ENCODE assay signal across 16 mouse cellular contexts in genomic region chr1:51643640-51644039, GRCm38 (mm10).
DNase-seq lines count a peak whose midpoint lies in the region; ATAC-seq and TF ChIP-seq lines count a peak whose summit lies in the region.
"Had no signal": no experiment of that assay in that cellular context is flagged by ENCODE, and none has a peak within 500 bp of the region (broad histone marks: within the 10 kb centered on the region; RNA-seq: fewer than 3 reads in every experiment).

No protein-coding gene starts in this region.

- WGBS in forebrain, embryonic 14.5 days: 39% methylated on average over 3 of the region's 3 CpGs
- 18% methylated on average over 3 of the region's 3 CpGs for WGBS in forebrain, embryonic 16.5 days
- 50% methylated on average over 3 of the region's 3 CpGs for WGBS in midbrain, embryonic 15.5 days
- WGBS in midbrain, embryonic 10.5 days: 81% methylated on average over 3 of the region's 3 CpGs
- WGBS in stomach, embryonic 16.5 days: 26% methylated on average over 3 of the region's 3 CpGs

- DNase-seq in forebrain, embryonic 14.5 days (ENCODE audit: low spot score): no peak
- no peak for DNase-seq in midbrain, embryonic 10.5 days (ENCODE audit: low spot score)
- DNase-seq in brain, embryonic 14.5 days (ENCODE audit: low read depth): peak; percentile 43
- DNase-seq in kidney, adult 18-20 months: no peak
- DNase-seq: gastrocnemius, postnatal 14 days; liver had no signal

- TF ChIP-seq CTCF in brain, embryonic 14.5 days (IDR thresholded peaks at IDR 0.05; ENCODE audit: borderline replicate concordance, extremely low read depth, insufficient read depth, insufficient read length): no peak

- no peaks in the 10 kb centered on the region for H3K36me3 ChIP-seq in forebrain, embryonic 14.5 days (ENCODE audit: control insufficient read depth, insufficient read depth, low read length)
- H3K36me3 ChIP-seq in forebrain, embryonic 16.5 days (ENCODE audit: control insufficient read depth, insufficient read depth): no peaks in the 10 kb centered on the region
- no peaks in the 10 kb centered on the region for H3K36me3 ChIP-seq in midbrain, embryonic 15.5 days (replicated peaks)
- no peaks in the 10 kb centered on the region for H3K36me3 ChIP-seq in midbrain, embryonic 10.5 days
- H3K36me3 ChIP-seq in stomach, embryonic 16.5 days (ENCODE audit: control insufficient read depth, insufficient read depth, low read length): no peaks in the 10 kb centered on the region
- H3K36me3 ChIP-seq: lung, embryonic 15.5 days; neural tube, embryonic 15.5 days had no signal

- no peak overlapping the region for H3K4me3 ChIP-seq in forebrain, embryonic 14.5 days (ENCODE audit: low read depth, low read length)
- H3K4me3 ChIP-seq in forebrain, embryonic 16.5 days (replicated peaks; ENCODE audit: low read length): no peak overlapping the region
- no peak overlapping the region for H3K4me3 ChIP-seq in midbrain, embryonic 15.5 days
- no peak overlapping the region for H3K4me3 ChIP-seq in midbrain, embryonic 10.5 days
- H3K4me3 ChIP-seq in stomach, embryonic 16.5 days (replicated peaks; ENCODE audit: low read length): no peak overlapping the region
- H3K4me3 ChIP-seq: heart, adult 2 months; lung, embryonic 15.5 days; myocyte; neural tube, embryonic 15.5 days had no signal

- no peaks in the 10 kb centered on the region for H3K27me3 ChIP-seq in forebrain, embryonic 14.5 days (replicated peaks; ENCODE audit: control insufficient read depth, insufficient read depth, low read length)
- no peaks in the 10 kb centered on the region for H3K27me3 ChIP-seq in forebrain, embryonic 16.5 days (replicated peaks; ENCODE audit: control insufficient read depth, insufficient read depth, low read length)
- no peaks in the 10 kb centered on the region for H3K27me3 ChIP-seq in midbrain, embryonic 15.5 days (replicated peaks)
- H3K27me3 ChIP-seq in midbrain, embryonic 10.5 days (ENCODE audit: low read depth, poor library complexity, severe bottlenecking): no peaks in the 10 kb centered on the region
- no peaks in the 10 kb centered on the region for H3K27me3 ChIP-seq in stomach, embryonic 16.5 days (ENCODE audit: control insufficient read depth, insufficient read depth, low read length)
- H3K27me3 ChIP-seq: lung, embryonic 15.5 days; neural tube, embryonic 15.5 days had no signal

- no peak overlapping the region for H3K9ac ChIP-seq in forebrain, embryonic 14.5 days (ENCODE audit: low read length)
- H3K9ac ChIP-seq in forebrain, embryonic 16.5 days (replicated peaks; ENCODE audit: low read depth, low read length): no peak overlapping the region
- H3K9ac ChIP-seq in midbrain, embryonic 15.5 days: no peak overlapping the region
- H3K9ac ChIP-seq in stomach, embryonic 16.5 days (ENCODE audit: low read length): no peak overlapping the region
- H3K9ac ChIP-seq: hindbrain, embryonic 14.5 days; lung, embryonic 15.5 days; neural tube, embryonic 15.5 days had no signal

- no peak overlapping the region for H3K4me2 ChIP-seq in forebrain, embryonic 14.5 days (ENCODE audit: low read length)
- H3K4me2 ChIP-seq in forebrain, embryonic 16.5 days (ENCODE audit: low read length): no peak overlapping the region
- H3K4me2 ChIP-seq in midbrain, embryonic 15.5 days: no peak overlapping the region
- no peak overlapping the region for H3K4me2 ChIP-seq in stomach, embryonic 16.5 days (ENCODE audit: low read depth, low read length)
- H3K4me2 ChIP-seq: hindbrain, embryonic 14.5 days; lung, embryonic 15.5 days; midbrain, embryonic 11.5 days; neural tube, embryonic 15.5 days had no signal

- TF ChIP-seq POLR2A in brain, embryonic 14.5 days (IDR thresholded peaks at IDR 0.05; ENCODE audit: borderline replicate concordance, extremely low read depth, insufficient read depth, insufficient read length, poor library complexity, severe bottlenecking): no peak

- ATAC-seq in forebrain, embryonic 14.5 days: peak; percentile 29; the same call in 1 of the 2 replicates
- ATAC-seq in forebrain, embryonic 16.5 days: no peak
- 0 out of 2 replicates have a peak, but pooled peaks have one; percentile 52 for ATAC-seq in midbrain, embryonic 15.5 days (replicated peaks)
- peak; percentile 53; the same call in 1 of the 2 replicates for ATAC-seq in stomach, embryonic 16.5 days (ENCODE audit: insufficient read depth, low FRiP score)
- ATAC-seq in erythroblast, adult 5-6 weeks (replicated peaks; ENCODE audit: low FRiP score, poor library complexity, severe bottlenecking): no peak

- H3K27ac ChIP-seq in forebrain, embryonic 14.5 days (ENCODE audit: low read depth, low read length): no peak overlapping the region
- H3K27ac ChIP-seq in forebrain, embryonic 16.5 days (ENCODE audit: low read length): no peak overlapping the region
- no peak overlapping the region for H3K27ac ChIP-seq in midbrain, embryonic 15.5 days
- no peak overlapping the region for H3K27ac ChIP-seq in midbrain, embryonic 10.5 days (replicated peaks)
- H3K27ac ChIP-seq in stomach, embryonic 16.5 days (ENCODE audit: low read length): no peak overlapping the region
- H3K27ac ChIP-seq: heart, adult 2 months; hindbrain, embryonic 14.5 days; lung, embryonic 15.5 days; neural tube, embryonic 15.5 days had no signal

- H3K4me1 ChIP-seq in forebrain, embryonic 14.5 days (ENCODE audit: control insufficient read depth, insufficient read depth, low read length): peaks cover 8% of the 10 kb centered on the region; the same call in 1 of the 2 replicates
- no peaks in the 10 kb centered on the region; the same call in 1 of the 2 replicates for H3K4me1 ChIP-seq in forebrain, embryonic 16.5 days (replicated peaks; ENCODE audit: control insufficient read depth, insufficient read depth, low read length)
- H3K4me1 ChIP-seq in midbrain, embryonic 15.5 days: no peaks in the 10 kb centered on the region
- 0 out of 2 replicates have a peak, but pooled peaks cover 2% of the 10 kb centered on the region for H3K4me1 ChIP-seq in midbrain, embryonic 10.5 days
- H3K4me1 ChIP-seq in stomach, embryonic 16.5 days (ENCODE audit: control insufficient read depth, insufficient read depth, low read length): no peaks in the 10 kb centered on the region
- H3K4me1 ChIP-seq: neural tube, embryonic 15.5 days had no signal

- no peaks in the 10 kb centered on the region for H3K9me3 ChIP-seq in forebrain, embryonic 14.5 days (replicated peaks; ENCODE audit: control insufficient read depth, low read length)
- no peaks in the 10 kb centered on the region for H3K9me3 ChIP-seq in forebrain, embryonic 16.5 days (ENCODE audit: control insufficient read depth, low read length)
- no peaks in the 10 kb centered on the region for H3K9me3 ChIP-seq in midbrain, embryonic 15.5 days
- no peaks in the 10 kb centered on the region for H3K9me3 ChIP-seq in midbrain, embryonic 10.5 days (replicated peaks)
- no peaks in the 10 kb centered on the region for H3K9me3 ChIP-seq in stomach, embryonic 16.5 days (replicated peaks; ENCODE audit: control insufficient read depth, low read length)
- H3K9me3 ChIP-seq: lung, embryonic 15.5 days; neural tube, embryonic 15.5 days had no signal

Comparison
In these comparisons a context has a peak if more than half of its experiments do, and no peak if none do; other contexts are left out.
1. ATAC-seq: peak in forebrain, embryonic 14.5 days (single experiment), midbrain, embryonic 15.5 days (single experiment) and stomach, embryonic 16.5 days (single experiment); none in forebrain, embryonic 16.5 days (single experiment) and erythroblast, adult 5-6 weeks (single experiment).